Mouse (Mus musculus) lung, adult 2 months (tissue): ENCODE results near the gene Gtf2f2.

ENCODE experiments used
- CTCF ChIP-seq: fragments of 200-500 bp; IDR thresholded peaks from 2 replicates; pipeline ENCODE4 v1.5.1; 2011; ENCODE audit warnings: mild to moderate bottlenecking, low read length, control low read depth; ENCODE audit not compliant: insufficient read depth
- POLR2A ChIP-seq: fragments of 200-500 bp; IDR thresholded peaks from 2 replicates; pipeline ENCODE4 v1.6.1; 2011; ENCODE audit warnings: low read depth, mild to moderate bottlenecking, control low read depth, low read length, borderline replicate concordance; ENCODE audit errors: extremely low read depth

DNA sequence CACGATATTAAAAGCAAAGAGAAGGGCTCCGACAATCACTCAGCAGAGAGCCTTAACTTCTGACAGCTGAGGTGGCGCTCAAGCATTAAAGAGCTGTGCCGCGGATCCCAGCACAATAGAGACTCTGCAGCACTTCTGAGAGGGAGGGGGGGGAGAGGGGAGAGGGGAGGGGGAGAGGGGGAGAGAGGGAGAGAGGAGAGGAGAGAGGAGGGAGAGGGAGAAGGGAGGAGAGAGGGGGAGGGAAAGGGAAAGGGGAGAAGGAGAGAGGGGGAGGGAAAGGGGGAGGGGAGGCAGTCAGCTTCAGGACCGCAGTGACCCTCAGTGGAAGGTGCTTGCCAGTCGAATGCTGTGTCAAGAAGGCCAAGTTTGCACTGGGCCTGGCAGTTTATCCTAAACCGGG, 131.7 kb downstream of the Gtf2f2 start:
- no peak for TF ChIP-seq CTCF
- TF ChIP-seq POLR2A, result no peak
